Comparison of ENCODE assay signal across 26 mouse cellular contexts in the genomic region with DNA sequence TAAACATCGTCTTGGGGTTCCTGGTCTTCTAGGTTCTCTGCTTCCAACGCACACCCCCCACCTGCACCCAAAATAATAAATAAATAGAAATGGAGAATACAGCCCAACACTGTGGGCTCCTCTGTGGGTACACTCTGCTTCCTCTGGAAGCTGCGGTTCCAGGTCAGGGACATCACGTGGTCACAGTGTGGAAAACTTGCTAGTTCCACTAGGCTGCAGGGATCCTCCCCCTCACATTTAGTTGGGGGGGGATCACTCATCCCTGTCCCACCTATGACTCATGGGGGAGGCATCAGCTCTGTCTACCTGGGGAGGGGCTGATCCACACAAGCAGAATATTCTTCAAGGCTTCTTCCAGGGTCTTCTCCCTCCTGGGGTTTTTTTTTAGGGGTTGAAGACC. TPM values are rescaled to one million over a fixed set of nuclear protein-coding genes. Genes with fewer than 3 reads are reported as not detected.
DNase-seq lines count a peak whose midpoint lies in the region; ATAC-seq lines count a peak whose summit lies in the region.
"Had no signal": no experiment of that assay in that cellular context is flagged by ENCODE, and none has a peak within 500 bp of the region (broad histone marks: within the 10 kb centered on the region; RNA-seq: fewer than 3 reads in every experiment).

No protein-coding gene starts in this region.

- peaks cover 58% of the 10 kb centered on the region for H3K4me1 ChIP-seq in embryonic facial prominence, embryonic 13.5 days
- peaks cover 58% of the 10 kb centered on the region for H3K4me1 ChIP-seq in embryonic facial prominence, embryonic 10.5 days
- H3K4me1 ChIP-seq in hindbrain, embryonic 10.5 days (replicated peaks), result peaks cover 68% of the 10 kb centered on the region
- H3K4me1 ChIP-seq in hindbrain, embryonic 13.5 days (replicated peaks), result peaks cover 65% of the 10 kb centered on the region
- peaks cover 35% of the 10 kb centered on the region for H3K4me1 ChIP-seq in midbrain, embryonic 14.5 days (ENCODE audit: control insufficient read depth, insufficient read depth, low read length)

- DNase-seq in embryonic facial prominence, embryonic 10.5 days (ENCODE audit: low spot score), result no peak
- DNase-seq in hindbrain, embryonic 10.5 days (ENCODE audit: low spot score), result no peak
- DNase-seq in kidney, postnatal 25 days, result no peak
- no peak for DNase-seq in midbrain, embryonic 14.5 days
- DNase-seq: adrenal gland, postnatal 10 days; adrenal gland, postnatal 36 days; B cell, adult 2 months; cerebellum, adult 18-20 months; cerebellum, adult 9-10 months; cerebellum, postnatal 14 days; forebrain, postnatal 0 days; gastrocnemius, adult 2 months; gastrocnemius, postnatal 14 days; heart, adult 18-20 months; heart, postnatal 10 days; heart, postnatal 36 days had no signal

- no peaks in the 10 kb centered on the region for H3K9me3 ChIP-seq in embryonic facial prominence, embryonic 13.5 days
- no peaks in the 10 kb centered on the region for H3K9me3 ChIP-seq in embryonic facial prominence, embryonic 10.5 days
- no peaks in the 10 kb centered on the region for H3K9me3 ChIP-seq in hindbrain, embryonic 10.5 days
- H3K9me3 ChIP-seq in hindbrain, embryonic 13.5 days, result no peaks in the 10 kb centered on the region
- no peaks in the 10 kb centered on the region for H3K9me3 ChIP-seq in midbrain, embryonic 14.5 days (ENCODE audit: control insufficient read depth, low read length)
- H3K9me3 ChIP-seq: G1E; heart, embryonic 12.5 days; heart, embryonic 15.5 days; hindbrain, embryonic 15.5 days had no signal

- no peak for ATAC-seq in embryonic facial prominence, embryonic 13.5 days (ENCODE audit: insufficient number of reproducible peaks, insufficient read depth, low FRiP score, low TSS enrichment, low read depth)
- no peak for ATAC-seq in hindbrain, embryonic 13.5 days (ENCODE audit: low FRiP score)
- peak; percentile 30; the same call in 1 of the 2 replicates for ATAC-seq in granulocyte monocyte progenitor cell, adult 5-6 weeks (replicated peaks; ENCODE audit: poor library complexity, severe bottlenecking)
- ATAC-seq in midbrain, embryonic 14.5 days (ENCODE audit: low FRiP score, low TSS enrichment), result no peak
- ATAC-seq: forebrain, postnatal 0 days; intestine, postnatal 0 days; Patski had no signal

- WGBS in embryonic facial prominence, embryonic 13.5 days, result 75% methylated on average over 4 of the region's 4 CpGs
- 89% methylated on average over 4 of the region's 4 CpGs for WGBS in embryonic facial prominence, embryonic 10.5 days
- WGBS in hindbrain, embryonic 10.5 days, result 73% methylated on average over 4 of the region's 4 CpGs
- 75% methylated on average over 4 of the region's 4 CpGs for WGBS in hindbrain, embryonic 13.5 days
- WGBS in midbrain, embryonic 14.5 days, result 79% methylated on average over 4 of the region's 4 CpGs

- H3K9ac ChIP-seq in embryonic facial prominence, embryonic 13.5 days, result 0 out of 2 replicates have a peak overlapping the region, but pooled peaks have one; percentile 52
- H3K9ac ChIP-seq in hindbrain, embryonic 13.5 days, result no peak overlapping the region
- no peak overlapping the region for H3K9ac ChIP-seq in midbrain, embryonic 14.5 days (replicated peaks; ENCODE audit: low read length)
- H3K9ac ChIP-seq: forebrain, postnatal 0 days; heart, embryonic 12.5 days; heart, embryonic 15.5 days; hindbrain, embryonic 15.5 days had no signal

- no peak overlapping the region for H3K4me3 ChIP-seq in embryonic facial prominence, embryonic 13.5 days
- no peak overlapping the region for H3K4me3 ChIP-seq in embryonic facial prominence, embryonic 10.5 days
- no peak overlapping the region for H3K4me3 ChIP-seq in hindbrain, embryonic 10.5 days
- no peak overlapping the region for H3K4me3 ChIP-seq in hindbrain, embryonic 13.5 days
- no peak overlapping the region for H3K4me3 ChIP-seq in midbrain, embryonic 14.5 days (replicated peaks; ENCODE audit: low read depth, low read length)
- H3K4me3 ChIP-seq: gastrocnemius, adult 2 months; heart, embryonic 12.5 days; heart, embryonic 15.5 days; hindbrain, embryonic 15.5 days had no signal

- no peaks in the 10 kb centered on the region for H3K36me3 ChIP-seq in embryonic facial prominence, embryonic 13.5 days
- no peaks in the 10 kb centered on the region for H3K36me3 ChIP-seq in embryonic facial prominence, embryonic 10.5 days (replicated peaks)
- H3K36me3 ChIP-seq in hindbrain, embryonic 10.5 days, result no peaks in the 10 kb centered on the region
- no peaks in the 10 kb centered on the region for H3K36me3 ChIP-seq in hindbrain, embryonic 13.5 days
- no peaks in the 10 kb centered on the region for H3K36me3 ChIP-seq in midbrain, embryonic 14.5 days (ENCODE audit: control insufficient read depth, insufficient read depth, low read length)
- H3K36me3 ChIP-seq: G1E; heart, embryonic 12.5 days; heart, embryonic 15.5 days; hindbrain, embryonic 15.5 days had no signal

- H3K27me3 ChIP-seq in embryonic facial prominence, embryonic 13.5 days, result no peaks in the 10 kb centered on the region
- H3K27me3 ChIP-seq in embryonic facial prominence, embryonic 10.5 days (replicated peaks; ENCODE audit: low read depth, poor library complexity, severe bottlenecking), result peaks cover 21% of the 10 kb centered on the region; the same call in 1 of the 2 replicates
- H3K27me3 ChIP-seq in hindbrain, embryonic 10.5 days (ENCODE audit: insufficient read depth, poor library complexity, severe bottlenecking), result peaks cover 13% of the 10 kb centered on the region
- no peaks in the 10 kb centered on the region for H3K27me3 ChIP-seq in hindbrain, embryonic 13.5 days
- H3K27me3 ChIP-seq in midbrain, embryonic 14.5 days (ENCODE audit: control insufficient read depth, insufficient read depth, low read length), result no peaks in the 10 kb centered on the region
- H3K27me3 ChIP-seq: hindbrain, embryonic 15.5 days; Patski had no signal

- H3K27ac ChIP-seq in embryonic facial prominence, embryonic 13.5 days, result no peak overlapping the region
- H3K27ac ChIP-seq in embryonic facial prominence, embryonic 10.5 days (replicated peaks), result no peak overlapping the region
- H3K27ac ChIP-seq in hindbrain, embryonic 10.5 days, result peak overlapping the region; percentile 23; the same call in 1 of the 2 replicates
- H3K27ac ChIP-seq in hindbrain, embryonic 13.5 days, result no peak overlapping the region
- no peak overlapping the region for H3K27ac ChIP-seq in midbrain, embryonic 14.5 days (replicated peaks; ENCODE audit: low read depth, low read length)
- H3K27ac ChIP-seq: gastrocnemius, adult 2 months; heart, embryonic 15.5 days; hindbrain, embryonic 15.5 days had no signal

- no peak overlapping the region for H3K4me2 ChIP-seq in embryonic facial prominence, embryonic 13.5 days
- no peak overlapping the region for H3K4me2 ChIP-seq in hindbrain, embryonic 13.5 days
- no peak overlapping the region for H3K4me2 ChIP-seq in midbrain, embryonic 14.5 days (ENCODE audit: low read length)
- H3K4me2 ChIP-seq: heart, embryonic 12.5 days; heart, embryonic 15.5 days; hindbrain, embryonic 15.5 days had no signal

RNA-seq across cellular contexts. Expression of gene Uqcc2, which starts 10.4 kb away (rescaled TPM):
- polyA plus RNA-seq in embryonic facial prominence, embryonic 13.5 days (2015; fragmentation: Nextera tagmentation; extraction: Ambion mirVana), result 328 and 350 TPM in 2 replicates
- 407 and 410 TPM in 2 replicates for polyA plus RNA-seq in embryonic facial prominence, embryonic 10.5 days (2016; fragmentation: Nextera tagmentation; extraction: Ambion mirVana)
- 395 and 442 TPM in 2 replicates for polyA plus RNA-seq in hindbrain, embryonic 10.5 days (2016; fragmentation: Nextera tagmentation; extraction: Ambion mirVana)
- polyA plus RNA-seq in hindbrain, embryonic 13.5 days (2015; fragmentation: Nextera tagmentation; extraction: Ambion mirVana), result 335 and 349 TPM in 2 replicates
- total RNA-seq in granulocyte monocyte progenitor cell, adult 5-6 weeks (2014; fragmentation: Nextera tagmentation), result 142 and 196 TPM in 2 replicates
- total RNA-seq in granulocyte monocyte progenitor cell, adult 5-6 weeks (2017), result 166 and 171 TPM in 2 replicates
- polyA plus RNA-seq in midbrain, embryonic 14.5 days (2014; fragmentation: Nextera tagmentation; extraction: Ambion mirVana), result 353 and 471 TPM in 2 replicates

RNA-seq across cellular contexts. Expression of gene Ip6k3, which starts 23.4 kb away (rescaled TPM):
- polyA plus RNA-seq in embryonic facial prominence, embryonic 13.5 days (2015; fragmentation: Nextera tagmentation; extraction: Ambion mirVana), result 0.40 and 0.42 TPM in 2 replicates
- not detected in 2 replicates for polyA plus RNA-seq in embryonic facial prominence, embryonic 10.5 days (2016; fragmentation: Nextera tagmentation; extraction: Ambion mirVana)
- polyA plus RNA-seq in hindbrain, embryonic 10.5 days (2016; fragmentation: Nextera tagmentation; extraction: Ambion mirVana), result 0.06 and 0.31 TPM in 2 replicates
- 0.45 and 0.58 TPM in 2 replicates for polyA plus RNA-seq in hindbrain, embryonic 13.5 days (2015; fragmentation: Nextera tagmentation; extraction: Ambion mirVana)
- not detected in 2 replicates for total RNA-seq in granulocyte monocyte progenitor cell, adult 5-6 weeks (2014; fragmentation: Nextera tagmentation)
- total RNA-seq in granulocyte monocyte progenitor cell, adult 5-6 weeks (2017), result not detected in 2 replicates
- polyA plus RNA-seq in midbrain, embryonic 14.5 days (2014; fragmentation: Nextera tagmentation; extraction: Ambion mirVana), result 0.20 and 0.36 TPM in 2 replicates
- total RNA-seq: forebrain, postnatal 0 days had no signal
- polyA plus RNA-seq: G1E; intestine, embryonic 14.5 days; intestine, postnatal 0 days had no signal
